Mouse (Mus musculus) erythroblast, embryonic 14.5 days (primary cell): Measurements from ENCODE around the gene Fbxo3. TPM values are rescaled to one million over a fixed set of nuclear protein-coding genes. Genes with fewer than 3 reads are reported as not detected.

Experiments used
- H3K27me3 ChIP-seq: 2 replicates; pipeline ENCODE4 v1.6.1; 2012; ENCODE audit warnings: inconsistent platforms; ENCODE audit not compliant: control insufficient read depth
- H3K36me3 ChIP-seq: 2 replicates; pipeline ENCODE4 v1.6.1; 2012; ENCODE audit warnings: mild to moderate bottlenecking, inconsistent platforms; ENCODE audit not compliant: control insufficient read depth
- H3K4me1 ChIP-seq: 2 replicates; pipeline ENCODE4 v1.6.1; 2012; ENCODE audit warnings: inconsistent platforms; ENCODE audit not compliant: control insufficient read depth
- H3K4me3 ChIP-seq: replicated peaks from 2 replicates; pipeline ENCODE3; 2012; ENCODE audit warnings: moderate library complexity, mild to moderate bottlenecking, inconsistent platforms
- H3K9me3 ChIP-seq: 2 replicates; pipeline ENCODE4 v1.6.1; 2012; ENCODE audit warnings: low read length, inconsistent platforms, mixed read lengths; ENCODE audit not compliant: control insufficient read depth
- GATA1 ChIP-seq: IDR thresholded peaks from 2 replicates; pipeline ENCODE4 v1.6.1; 2012; ENCODE audit warnings: low read length, inconsistent platforms, mixed read lengths
- TAL1 ChIP-seq: IDR thresholded peaks from 3 replicates; pipeline ENCODE4 v1.6.1; 2012; ENCODE audit warnings: low read length, inconsistent platforms, mixed read lengths
- polyA plus RNA-seq: library from polyadenylated mRNA; stranded (reverse); fragments of >175 nt; gene quantifications from 2 replicates; pipeline ENCODE4 v1.2.3, GENCODE M21; 2012

Fbxo3 gene
- polyA plus RNA-seq, 1 experiment, result 0.70 TPM

DNA sequence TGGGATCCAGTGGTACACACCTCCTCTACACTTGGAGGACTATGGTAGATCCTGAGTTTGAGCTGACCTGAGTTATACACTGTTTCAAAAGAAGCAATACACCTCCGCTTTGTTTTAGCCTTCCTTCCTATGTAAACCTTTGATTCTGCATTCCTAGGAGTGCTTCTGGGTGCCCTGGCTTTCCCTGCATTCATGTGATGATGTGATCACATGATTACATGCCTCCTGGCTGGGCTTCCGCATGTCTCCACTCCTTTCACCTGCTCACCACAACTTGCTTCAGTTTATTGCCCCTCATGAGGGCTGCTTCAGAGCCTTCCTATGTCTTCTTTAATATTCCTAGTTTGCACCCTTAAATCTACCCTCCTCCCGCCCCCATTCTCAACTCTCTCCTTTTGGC, 4.5 kb downstream of the Fbxo3 start:
- H3K9me3 ChIP-seq, result no peaks in the 10 kb centered on the region
- TF ChIP-seq TAL1, result no peak
- TF ChIP-seq GATA1, result no peak
- no peaks in the 10 kb centered on the region for H3K27me3 ChIP-seq
- no peak overlapping the region for H3K4me3 ChIP-seq
- H3K4me1 ChIP-seq, result peaks cover 50% of the 10 kb centered on the region
- H3K36me3 ChIP-seq, result peaks cover 75% of the 10 kb centered on the region

DNA sequence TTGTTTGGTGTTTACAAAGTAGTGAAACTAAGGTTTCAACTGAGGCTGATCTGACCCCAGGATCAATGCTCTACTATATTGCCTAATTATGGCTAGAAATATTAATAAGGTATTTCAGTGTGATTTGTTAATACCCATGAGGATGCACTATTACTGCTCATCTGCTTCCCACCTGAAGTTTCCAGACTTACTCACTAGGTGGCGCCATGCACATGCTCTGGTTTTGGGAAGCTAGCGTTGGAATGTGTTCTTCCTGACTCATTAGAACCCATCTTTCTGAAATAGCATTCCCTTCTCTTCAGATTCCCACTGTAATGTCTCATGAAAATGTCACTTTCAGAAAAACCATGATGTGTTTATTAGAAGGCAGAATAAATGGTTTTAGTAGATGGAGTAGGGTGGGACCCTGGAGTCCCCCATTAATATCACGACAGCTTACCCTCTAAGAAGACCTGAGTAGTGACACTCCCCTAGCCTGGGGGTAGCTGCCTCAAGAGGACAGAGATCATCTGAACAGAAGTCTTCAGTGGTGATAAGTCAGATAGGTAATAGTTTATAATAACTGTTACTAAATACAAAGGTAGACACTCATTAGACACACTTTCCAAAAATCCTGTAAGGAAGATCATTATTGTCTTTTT, 7.4 kb downstream of the Fbxo3 start:
- no peak for TF ChIP-seq GATA1
- TF ChIP-seq TAL1, result no peak
- Histone ChIP-seq H3K9me3 (no peaks in the 10 kb centered on the region), H3K4me1 (peaks cover 33% of the 10 kb centered on the region), H3K4me3 (no peak overlapping the region), H3K27me3 (no peaks in the 10 kb centered on the region), H3K36me3 (peaks cover 98% of the 10 kb centered on the region)

GRCm38 (mm10) chr2:104035595-104035994, 8.1 kb downstream of the Fbxo3 start:
- Histone ChIP-seq H3K4me1 (peaks cover 30% of the 10 kb centered on the region), H3K4me3 (no peak overlapping the region), H3K36me3 (peaks cover 98% of the 10 kb centered on the region), H3K27me3 (no peaks in the 10 kb centered on the region), H3K9me3 (no peaks in the 10 kb centered on the region)
- no peak for TF ChIP-seq GATA1
- no peak for TF ChIP-seq TAL1

DNA sequence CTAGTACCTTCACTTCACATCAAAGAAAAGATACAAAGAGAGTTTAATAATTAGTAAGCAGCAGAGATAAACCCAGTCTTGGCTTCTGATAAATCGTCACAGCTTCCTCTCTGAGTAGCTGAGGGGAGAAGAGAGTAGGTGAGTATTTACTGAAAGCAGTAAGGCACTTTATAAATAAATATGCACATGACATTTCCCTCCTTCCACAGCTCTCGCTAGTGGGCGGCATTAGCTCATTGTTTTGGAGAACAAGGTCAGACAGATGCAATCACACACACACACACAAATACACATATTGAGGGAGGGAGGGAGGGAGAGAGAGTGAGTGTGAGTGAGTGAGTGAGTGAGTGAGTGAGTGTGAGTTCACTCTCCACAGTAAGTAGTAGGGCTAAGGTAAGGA, 8.8 kb downstream of the Fbxo3 start:
- H3K4me1 ChIP-seq, result peaks cover 27% of the 10 kb centered on the region
- TF ChIP-seq GATA1 (no peak), TAL1 (no peak)
- no peaks in the 10 kb centered on the region for H3K27me3 ChIP-seq
- peaks cover 99% of the 10 kb centered on the region for H3K36me3 ChIP-seq
- no peaks in the 10 kb centered on the region for H3K9me3 ChIP-seq
- no peak overlapping the region for H3K4me3 ChIP-seq

- H3K4me3 ChIP-seq, result no peak overlapping the region
- H3K27me3 ChIP-seq, result no peaks in the 10 kb centered on the region
- TF ChIP-seq TAL1, result no peak
- no peak for TF ChIP-seq GATA1
- peaks cover 26% of the 10 kb centered on the region for H3K4me1 ChIP-seq
- peaks cover 99% of the 10 kb centered on the region for H3K36me3 ChIP-seq
- no peaks in the 10 kb centered on the region for H3K9me3 ChIP-seq
These were observed 10.7 kb downstream of the Fbxo3 start for GRCm38 (mm10) chr2:104038236-104038635.

DNA sequence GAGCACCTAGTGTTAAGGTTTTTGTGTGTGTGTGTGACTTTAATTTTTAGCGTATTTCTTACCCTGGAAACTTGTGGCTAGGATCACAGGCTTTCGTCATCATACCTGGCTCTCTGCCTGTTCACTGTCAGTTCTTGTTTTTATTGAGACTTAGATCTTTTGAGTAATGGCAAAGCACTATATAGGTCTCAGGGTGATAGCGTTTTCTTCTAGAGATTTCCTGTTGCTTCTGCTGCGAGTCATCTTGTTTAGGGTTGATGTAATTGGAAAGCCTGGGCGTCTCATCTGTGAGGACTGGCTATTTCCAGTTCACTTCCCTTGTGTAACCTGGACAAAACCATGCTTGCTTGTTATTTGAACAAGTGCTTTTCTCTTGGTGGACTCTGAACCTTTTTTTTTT, 14.1 kb downstream of the Fbxo3 start:
- no peak for TF ChIP-seq TAL1
- TF ChIP-seq GATA1, result no peak
- Histone ChIP-seq H3K4me1 (peaks cover 30% of the 10 kb centered on the region), H3K9me3 (no peaks in the 10 kb centered on the region), H3K4me3 (no peak overlapping the region), H3K27me3 (no peaks in the 10 kb centered on the region), H3K36me3 (peaks cover 99% of the 10 kb centered on the region)

- Histone ChIP-seq H3K9me3 (no peaks in the 10 kb centered on the region), H3K36me3 (peaks cover 93% of the 10 kb centered on the region), H3K4me3 (no peak overlapping the region), H3K4me1 (peaks cover 26% of the 10 kb centered on the region), H3K27me3 (no peaks in the 10 kb centered on the region)
- TF ChIP-seq GATA1, result no peak
- no peak for TF ChIP-seq TAL1
These were observed 15.2 kb downstream of the Fbxo3 start for GRCm38 (mm10) chr2:104042766-104043165.

DNA sequence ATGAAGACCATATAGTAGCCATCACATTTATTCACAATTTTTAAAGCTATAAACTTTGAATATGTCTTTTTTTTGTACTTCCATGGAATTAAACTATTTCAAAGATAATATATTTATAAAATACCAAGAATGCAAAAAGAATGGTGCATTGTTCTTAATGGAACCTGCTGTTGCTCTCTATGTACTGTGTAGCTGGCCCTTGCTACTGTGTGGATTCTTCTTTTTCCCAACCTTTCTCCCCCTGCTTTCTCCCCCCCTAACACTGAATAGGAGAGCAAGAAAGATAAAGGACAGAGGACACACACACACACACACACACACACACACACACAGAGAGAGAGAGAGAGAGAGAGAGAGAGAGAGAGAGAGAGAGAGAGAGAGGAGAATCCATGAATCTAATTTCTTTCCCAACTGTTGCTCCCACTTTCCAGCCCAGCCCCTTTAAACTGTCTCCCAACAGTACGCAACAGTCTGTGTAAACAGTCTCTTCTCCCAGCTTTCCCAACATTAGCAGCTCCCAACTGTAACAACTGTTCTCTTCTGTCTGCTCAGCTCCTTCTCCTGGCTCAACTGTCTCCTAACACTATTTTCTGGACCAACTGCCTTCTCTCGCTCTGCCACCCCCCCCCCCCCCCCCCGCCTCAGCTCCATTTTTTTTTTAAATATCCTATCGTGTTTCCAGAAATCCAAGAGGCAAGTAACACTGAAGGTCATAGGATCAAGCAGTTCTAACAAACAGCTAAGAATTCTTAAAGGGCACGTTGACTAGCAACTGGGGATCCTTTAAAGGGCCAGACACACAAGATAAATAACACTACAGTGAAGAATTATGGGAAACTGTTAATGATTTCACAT, 16.3 kb downstream of the Fbxo3 start:
- peaks cover 93% of the 10 kb centered on the region for H3K36me3 ChIP-seq
- H3K4me1 ChIP-seq, result peaks cover 26% of the 10 kb centered on the region
- no peaks in the 10 kb centered on the region for H3K9me3 ChIP-seq
- no peaks in the 10 kb centered on the region for H3K27me3 ChIP-seq
- H3K4me3 ChIP-seq, result no peak overlapping the region
- TF ChIP-seq GATA1, result no peak
- no peak for TF ChIP-seq TAL1

GRCm38 (mm10) chr2:104044479-104045080, 17.1 kb downstream of the Fbxo3 start:
- Histone ChIP-seq H3K9me3 (no peaks in the 10 kb centered on the region), H3K4me1 (peaks cover 26% of the 10 kb centered on the region), H3K27me3 (no peaks in the 10 kb centered on the region), H3K36me3 (peaks cover 93% of the 10 kb centered on the region), H3K4me3 (no peak overlapping the region)
- TF ChIP-seq GATA1 (no peak), TAL1 (no peak)
